Mouse (Mus musculus) intestine, embryonic 14.5 days (tissue): ENCODE results near the gene Nxph4. TPM values are rescaled to one million over a fixed set of nuclear protein-coding genes. Genes with fewer than 3 reads are reported as not detected.
A peak's percentile ranks its signal among the peaks of the same experiment; 100 is the strongest.

Source experiments
- ATAC-seq: fragments of 200-750 bp; cut with Nextera tagmentation; replicated peaks from 2 replicates; pipeline ENCODE4 v1.8.0; 2017; ENCODE audit warnings: low read depth, moderate number of reproducible peaks, moderate TSS enrichment, moderate library complexity; ENCODE audit not compliant: low FRiP score, low TSS enrichment
- DNase-seq: peaks from one replicate; pipeline ENCODE4 v3.0.0-alpha.2; 2018; ENCODE audit warnings: low spot score
- H3K27ac ChIP-seq: fragments of 300-500 bp; sonication (generic); 2 replicates; pipeline ENCODE4 v1.5.1; 2014; ENCODE audit warnings: low read depth, mild to moderate bottlenecking, control low read depth
- H3K27me3 ChIP-seq: fragments of 300-500 bp; sonication (generic); replicated peaks from 2 replicates; pipeline ENCODE4 v1.6.1; 2014; ENCODE audit warnings: low read length, control low read depth; ENCODE audit not compliant: control insufficient read depth, insufficient read depth
- H3K36me3 ChIP-seq: fragments of 300-500 bp; sonication (generic); 2 replicates; pipeline ENCODE4 v1.6.1; 2014; ENCODE audit warnings: low read length, control low read depth; ENCODE audit not compliant: control insufficient read depth, insufficient read depth
- H3K4me1 ChIP-seq: fragments of 300-500 bp; sonication (generic); replicated peaks from 2 replicates; pipeline ENCODE4 v1.6.1; 2014; ENCODE audit warnings: low read length, control low read depth, mixed read lengths; ENCODE audit not compliant: control insufficient read depth, insufficient read depth
- H3K4me2 ChIP-seq: fragments of 300-500 bp; sonication (generic); 2 replicates; pipeline ENCODE4 v1.6.1; 2014; ENCODE audit warnings: low read length
- H3K4me3 ChIP-seq: fragments of 300-500 bp; sonication (generic); 2 replicates; pipeline ENCODE4 v1.5.1; 2014; ENCODE audit warnings: low read depth, low read length, control low read depth, mixed read lengths
- H3K9ac ChIP-seq: fragments of 300-500 bp; sonication (generic); 2 replicates; pipeline ENCODE4 v1.6.1; 2014; ENCODE audit warnings: mild to moderate bottlenecking, low read length
- H3K9me3 ChIP-seq: fragments of 300-500 bp; sonication (generic); 2 replicates; pipeline ENCODE4 v1.6.1; 2016; ENCODE audit warnings: low read length, control low read depth; ENCODE audit not compliant: control insufficient read depth
- WGBS: fragments of 180-500 bp; shearing (Covaris S2); extraction: QIAGEN DNeasy Blood & Tissue Kit; methylation state at CpG from one replicate; pipeline ENCODE4 v1.1.7; 2014; 5-methylcytosine and 5-hydroxymethylcytosine counted together
- polyA plus RNA-seq: library from polyadenylated mRNA; unstranded; fragments of >200 nt; fragmentation: Nextera tagmentation; extraction: Ambion mirVana; gene quantifications from 2 replicates; pipeline ENCODE4 v1.2.1, GENCODE M21; 2014

Nxph4 gene
- polyA plus RNA-seq, 1 experiment from 2014 or later, result 5.5 TPM

- DNase-seq (no peak), ATAC-seq (no peak)
- WGBS, result 91% methylated on average over 17 of the region's 17 CpGs
- Histone ChIP-seq H3K27me3 (no peaks in the 10 kb centered on the region), H3K9me3 (no peaks in the 10 kb centered on the region), H3K4me3 (no peak overlapping the region), H3K27ac (no peak overlapping the region), H3K4me2 (no peak overlapping the region), H3K9ac (no peak overlapping the region), H3K4me1 (no peaks in the 10 kb centered on the region), H3K36me3 (peaks cover 87% of the 10 kb centered on the region)
Measured at GRCm38 (mm10) chr10:127570937-127571641, 36.7 kb upstream of the Nxph4 start.

- Histone ChIP-seq H3K9ac (no peak overlapping the region; the same call in 1 of the 2 replicates), H3K36me3 (peaks cover 84% of the 10 kb centered on the region), H3K27ac (no peak overlapping the region; the same call in 1 of the 2 replicates), H3K4me3 (no peak overlapping the region), H3K4me2 (no peak overlapping the region), H3K27me3 (no peaks in the 10 kb centered on the region), H3K4me1 (no peaks in the 10 kb centered on the region), H3K9me3 (no peaks in the 10 kb centered on the region)
- DNase-seq (no peak), ATAC-seq (no peak; the same call in 1 of the 2 replicates)
- WGBS, result 59% methylated on average over 6 of the region's 6 CpGs
Measured at GRCm38 (mm10) chr10:127570384-127570783, 36.0 kb upstream of the Nxph4 start.

- peaks cover 82% of the 10 kb centered on the region for H3K36me3 ChIP-seq
- ATAC-seq (no peak), DNase-seq (peak; percentile 92)
- H3K27ac ChIP-seq, result no peak overlapping the region
- peaks cover 1% of the 10 kb centered on the region; the same call in 1 of the 2 replicates for H3K4me1 ChIP-seq
- WGBS, result 20% methylated on average over 3 of the region's 3 CpGs
- H3K4me3 ChIP-seq, result no peak overlapping the region
- H3K9me3 ChIP-seq, result no peaks in the 10 kb centered on the region
- no peaks in the 10 kb centered on the region for H3K27me3 ChIP-seq
- no peak overlapping the region for H3K4me2 ChIP-seq
- no peak overlapping the region for H3K9ac ChIP-seq
Measured at GRCm38 (mm10) chr10:127569450-127569849, 35.1 kb upstream of the Nxph4 start.

GRCm38 (mm10) chr10:127566553-127567326 is 32.4 kb upstream of the Nxph4 start:
- 95% methylated on average over 28 of the region's 28 CpGs for WGBS

GRCm38 (mm10) chr10:127564301-127564700 is 29.9 kb upstream of the Nxph4 start:
- H3K9ac ChIP-seq, result no peak overlapping the region
- no peak overlapping the region for H3K4me2 ChIP-seq
- no peaks in the 10 kb centered on the region for H3K27me3 ChIP-seq
- peaks cover 6% of the 10 kb centered on the region; the same call in 1 of the 2 replicates for H3K4me1 ChIP-seq
- no peak overlapping the region for H3K27ac ChIP-seq
- DNase-seq, result peak; percentile 61
- no peaks in the 10 kb centered on the region for H3K9me3 ChIP-seq
- peak; percentile 61 for ATAC-seq
- WGBS, result 40% methylated on average over 13 of the region's 13 CpGs
- peaks cover 85% of the 10 kb centered on the region for H3K36me3 ChIP-seq
- H3K4me3 ChIP-seq, result no peak overlapping the region

More at GRCm38 (mm10) chr10:127566553-127567326, 32.4 kb upstream of the Nxph4 start:
- peaks cover 6% of the 10 kb centered on the region; the same call in 1 of the 2 replicates for H3K4me1 ChIP-seq
- peaks cover 78% of the 10 kb centered on the region for H3K36me3 ChIP-seq
- no peak for DNase-seq
- no peaks in the 10 kb centered on the region for H3K9me3 ChIP-seq
- H3K4me2 ChIP-seq, result no peak overlapping the region
- H3K4me3 ChIP-seq, result no peak overlapping the region
- H3K27ac ChIP-seq, result no peak overlapping the region
- H3K27me3 ChIP-seq, result no peaks in the 10 kb centered on the region
- no peak overlapping the region for H3K9ac ChIP-seq
- ATAC-seq, result no peak

GRCm38 (mm10) chr10:127563840-127564239 is 29.5 kb upstream of the Nxph4 start:
- no peak overlapping the region for H3K27ac ChIP-seq
- H3K4me2 ChIP-seq, result no peak overlapping the region
- DNase-seq (no peak), ATAC-seq (0 out of 2 replicates have a peak, but pooled peaks have one; percentile 4)
- H3K27me3 ChIP-seq, result no peaks in the 10 kb centered on the region
- H3K4me1 ChIP-seq, result peaks cover 6% of the 10 kb centered on the region; the same call in 1 of the 2 replicates
- peaks cover 86% of the 10 kb centered on the region for H3K36me3 ChIP-seq
- no peak overlapping the region for H3K4me3 ChIP-seq
- 74% methylated on average over 8 of the region's 8 CpGs for WGBS
- no peaks in the 10 kb centered on the region for H3K9me3 ChIP-seq
- no peak overlapping the region for H3K9ac ChIP-seq

- H3K4me3 ChIP-seq, result no peak overlapping the region
Measured at GRCm38 (mm10) chr10:127561145-127561544, 26.8 kb upstream of the Nxph4 start.

GRCm38 (mm10) chr10:127557397-127557796 is 23.0 kb upstream of the Nxph4 start:
- H3K4me3 ChIP-seq, result no peak overlapping the region
- H3K9me3 ChIP-seq, result no peaks in the 10 kb centered on the region
- peaks cover 95% of the 10 kb centered on the region for H3K36me3 ChIP-seq
- H3K27me3 ChIP-seq, result no peaks in the 10 kb centered on the region
- no peak overlapping the region for H3K9ac ChIP-seq
- H3K4me2 ChIP-seq, result no peak overlapping the region
- no peak overlapping the region for H3K27ac ChIP-seq
- 89% methylated on average over 13 of the region's 13 CpGs for WGBS
- no peak for ATAC-seq
- no peaks in the 10 kb centered on the region for H3K4me1 ChIP-seq
- no peak for DNase-seq

More at GRCm38 (mm10) chr10:127561145-127561544, 26.8 kb upstream of the Nxph4 start:
- H3K4me2 ChIP-seq, result no peak overlapping the region
- no peak overlapping the region for H3K9ac ChIP-seq
- H3K27ac ChIP-seq, result no peak overlapping the region
- no peaks in the 10 kb centered on the region for H3K9me3 ChIP-seq
- peaks cover 6% of the 10 kb centered on the region; the same call in 1 of the 2 replicates for H3K4me1 ChIP-seq
- no peak for DNase-seq
- no peak for ATAC-seq
- H3K27me3 ChIP-seq, result no peaks in the 10 kb centered on the region
- H3K36me3 ChIP-seq, result peaks cover 89% of the 10 kb centered on the region
